ENCODE assay signal across 8 mouse cellular contexts in the genomic region with DNA sequence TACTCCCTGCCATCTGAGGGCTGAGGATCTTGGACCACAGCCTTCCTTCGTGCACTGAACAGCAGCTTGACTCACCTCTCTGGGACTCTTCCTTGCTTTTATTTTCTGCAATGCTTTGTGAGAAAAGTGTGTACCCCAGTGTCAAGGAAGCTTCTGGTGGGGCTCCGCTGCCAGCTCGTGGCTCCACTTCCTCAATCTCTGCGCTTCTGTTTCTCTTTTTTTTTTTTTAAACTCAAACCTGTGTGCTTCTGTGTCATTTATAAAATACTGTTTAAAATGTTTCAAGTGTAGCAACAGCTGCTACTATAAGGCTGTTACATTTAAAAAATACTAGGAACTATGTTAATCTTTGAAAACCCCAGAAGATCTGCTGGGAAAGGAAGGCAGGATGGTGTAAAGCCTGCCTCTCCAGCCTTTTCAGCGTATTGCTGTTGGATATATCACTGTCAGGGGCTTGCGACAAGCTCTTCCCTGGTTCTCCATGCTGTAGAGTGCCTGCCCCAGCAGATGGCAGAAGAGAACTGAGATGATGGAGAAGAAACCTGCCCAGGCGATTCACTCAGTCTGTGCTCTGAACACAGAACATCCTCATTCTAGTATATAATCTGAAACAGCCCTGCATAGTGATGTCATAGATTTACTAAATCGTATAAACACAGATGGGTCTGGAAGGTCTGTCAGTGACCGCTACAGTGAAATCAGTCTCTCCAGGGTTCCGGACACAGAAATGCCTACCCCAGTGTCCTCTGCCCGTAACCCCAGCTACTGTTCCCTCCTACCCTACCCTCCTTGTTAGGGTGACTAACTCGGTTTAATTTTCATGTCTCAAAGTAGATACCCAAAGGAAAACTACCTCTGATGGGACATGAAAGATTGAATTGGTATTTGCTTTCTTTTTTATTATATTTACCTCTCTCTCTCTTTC.
A peak's percentile ranks its signal among the peaks of the same experiment; 100 is the strongest.
DNase-seq lines count a peak whose midpoint lies in the region; ATAC-seq and TF ChIP-seq lines count a peak whose summit lies in the region.

No protein-coding gene starts in this region.

- H3K4me1 ChIP-seq in forebrain, embryonic 13.5 days: no peaks in the 10 kb centered on the region
- peaks cover 5% of the 10 kb centered on the region; the same call in 1 of the 2 replicates for H3K4me1 ChIP-seq in heart, postnatal 0 days (ENCODE audit: control insufficient read depth, insufficient read depth)
- H3K4me1 ChIP-seq in liver, embryonic 13.5 days (replicated peaks): peaks cover 11% of the 10 kb centered on the region
- 0 out of 2 replicates have a peak, but pooled peaks cover 7% of the 10 kb centered on the region for H3K4me1 ChIP-seq in stomach, embryonic 14.5 days (ENCODE audit: control insufficient read depth, insufficient read depth, low read length)

- 49% methylated on average over 12 of the region's 12 CpGs for WGBS in forebrain, embryonic 13.5 days
- 28% methylated on average over 12 of the region's 12 CpGs for WGBS in heart, postnatal 0 days
- 18% methylated on average over 12 of the region's 12 CpGs for WGBS in liver, embryonic 13.5 days (ENCODE audit: insufficient replicate concordance)
- WGBS in stomach, embryonic 14.5 days: 32% methylated on average over 12 of the region's 12 CpGs

- no peak overlapping the region for H3ac ChIP-seq in C2C12 (ENCODE audit: control insufficient read depth, insufficient read length, low read depth)

- ATAC-seq in forebrain, embryonic 13.5 days: peak; percentile 89
- ATAC-seq in heart, postnatal 0 days (ENCODE audit: insufficient read depth, low read depth): peak; percentile 90
- 0 out of 2 replicates have a peak, but pooled peaks have one; percentile 30 for ATAC-seq in liver, embryonic 13.5 days (ENCODE audit: low read depth)
- ATAC-seq in stomach, embryonic 14.5 days (ENCODE audit: insufficient number of reproducible peaks, insufficient read depth, low FRiP score, low read depth): peak; percentile 82; the same call in 1 of the 2 replicates

- H3K36me3 ChIP-seq in C2C12 (ENCODE audit: control insufficient read depth, insufficient read depth): no peaks in the 10 kb centered on the region
- H3K36me3 ChIP-seq in forebrain, embryonic 13.5 days (ENCODE audit: poor library complexity, severe bottlenecking): no peaks in the 10 kb centered on the region
- H3K36me3 ChIP-seq in heart, postnatal 0 days (replicated peaks; ENCODE audit: control insufficient read depth, insufficient read depth, low read length): no peaks in the 10 kb centered on the region
- H3K36me3 ChIP-seq in liver, embryonic 13.5 days: no peaks in the 10 kb centered on the region
- H3K36me3 ChIP-seq in stomach, embryonic 14.5 days (ENCODE audit: control insufficient read depth, insufficient read depth, low read length): no peaks in the 10 kb centered on the region

- H3K79me3 ChIP-seq in C2C12 (ENCODE audit: low read depth): no peaks in the 10 kb centered on the region

- peak; percentile 74 for DNase-seq in brain, embryonic 18.5 days (ENCODE audit: low read depth, low spot score)
- peak; percentile 94 for DNase-seq in heart, postnatal 0 days (ENCODE audit: low spot score)
- peak; percentile 74 to 82 for DNase-seq in kidney, postnatal 25 days
- peak; percentile 29 for DNase-seq in liver, embryonic 13.5 days
- peak; percentile 65 to 84 for DNase-seq in natural killer cell, adult 2 months (ENCODE audit: low spot score in 2 of 2)

- H3K4me3 ChIP-seq in C2C12 (ENCODE audit: insufficient read depth, poor library complexity, severe bottlenecking): no peak overlapping the region
- no peak overlapping the region for H3K4me3 ChIP-seq in forebrain, embryonic 13.5 days
- H3K4me3 ChIP-seq in heart, postnatal 0 days (ENCODE audit: low read depth, low read length): peak overlapping the region; percentile 5; the same call in 1 of the 2 replicates
- H3K4me3 ChIP-seq in liver, embryonic 13.5 days (replicated peaks): no peak overlapping the region
- no peak overlapping the region for H3K4me3 ChIP-seq in stomach, embryonic 14.5 days (ENCODE audit: low read depth, low read length)

- H3K9ac ChIP-seq in forebrain, embryonic 13.5 days: no peak overlapping the region
- H3K9ac ChIP-seq in heart, postnatal 0 days (replicated peaks; ENCODE audit: low read depth, low read length): no peak overlapping the region; the same call in 1 of the 2 replicates
- no peak overlapping the region for H3K9ac ChIP-seq in liver, embryonic 13.5 days
- H3K9ac ChIP-seq in stomach, embryonic 14.5 days (replicated peaks; ENCODE audit: low read depth, low read length): no peak overlapping the region

- H3K4me2 ChIP-seq in forebrain, embryonic 13.5 days: no peak overlapping the region
- peak overlapping the region; percentile 45 for H3K4me2 ChIP-seq in heart, postnatal 0 days (ENCODE audit: low read depth, low read length)
- no peak overlapping the region for H3K4me2 ChIP-seq in liver, embryonic 13.5 days
- H3K4me2 ChIP-seq in stomach, embryonic 14.5 days (replicated peaks; ENCODE audit: low read depth, low read length): no peak overlapping the region

- H3K9me3 ChIP-seq in forebrain, embryonic 13.5 days (replicated peaks): no peaks in the 10 kb centered on the region
- H3K9me3 ChIP-seq in heart, postnatal 0 days (replicated peaks; ENCODE audit: control insufficient read depth, low read length): no peaks in the 10 kb centered on the region
- H3K9me3 ChIP-seq in liver, embryonic 13.5 days (replicated peaks): no peaks in the 10 kb centered on the region
- H3K9me3 ChIP-seq in stomach, embryonic 14.5 days (ENCODE audit: control insufficient read depth, low read depth, low read length): no peaks in the 10 kb centered on the region

- no peaks in the 10 kb centered on the region for H3K27me3 ChIP-seq in C2C12 (ENCODE audit: control insufficient read depth, insufficient read depth, insufficient read length)
- H3K27me3 ChIP-seq in forebrain, embryonic 13.5 days: no peaks in the 10 kb centered on the region
- H3K27me3 ChIP-seq in heart, postnatal 0 days (ENCODE audit: control insufficient read depth, insufficient read depth, low read length): no peaks in the 10 kb centered on the region
- H3K27me3 ChIP-seq in liver, embryonic 13.5 days: 0 out of 2 replicates have a peak, but pooled peaks cover 4% of the 10 kb centered on the region
- H3K27me3 ChIP-seq in stomach, embryonic 14.5 days (ENCODE audit: control insufficient read depth, insufficient read depth, low read length): no peaks in the 10 kb centered on the region

- no peaks in the 10 kb centered on the region for H3K79me2 ChIP-seq in C2C12 (ENCODE audit: control insufficient read depth, insufficient read depth)

- TF ChIP-seq CTCF in C2C12 (IDR thresholded peaks at IDR 0.05; ENCODE audit: control insufficient read depth, insufficient read depth, insufficient read length): peak; percentile 47
- peak; percentile 96 for TF ChIP-seq CTCF in heart, postnatal 0 days (IDR thresholded peaks at IDR 0.05; ENCODE audit: low read depth)

- no peak for TF ChIP-seq EP300 in heart, postnatal 0 days (IDR thresholded peaks at IDR 0.05; ENCODE audit: low read depth)

- H3K27ac ChIP-seq in forebrain, embryonic 13.5 days: no peak overlapping the region
- peak overlapping the region; percentile 22; the same call in 1 of the 2 replicates for H3K27ac ChIP-seq in heart, postnatal 0 days (ENCODE audit: low read depth)
- H3K27ac ChIP-seq in liver, embryonic 13.5 days: no peak overlapping the region
- no peak overlapping the region for H3K27ac ChIP-seq in stomach, embryonic 14.5 days (ENCODE audit: low read length)

TF ChIP-seq in C2C12, 6 proteins besides CTCF, POLR2A, EP300 and RAD21:
- TF ChIP-seq MAX (IDR thresholded peaks at IDR 0.05) (no peak), USF1 (IDR thresholded peaks at IDR 0.05; ENCODE audit: low read depth) (no peak), MYOG (IDR thresholded peaks at IDR 0.05; ENCODE audit: control insufficient read depth, extremely low read depth, insufficient read length) (no peak), CEBPB (IDR thresholded peaks at IDR 0.05; ENCODE audit: low read depth) (no peak)
TF ChIP-seq in C2C12: peak in this region for 0.

Comparison
In these comparisons a context has a peak if more than half of its experiments do, and no peak if none do; other contexts are left out.
1. DNase-seq: peak in every context shown above with its lines; median percentile 94 in heart, postnatal 0 days; 78 in kidney, postnatal 25 days; 74 in natural killer cell, adult 2 months; 74 in brain, embryonic 18.5 days; 29 in liver, embryonic 13.5 days.
2. ATAC-seq: peak in every context shown above with its lines; median percentile 90 in heart, postnatal 0 days; 89 in forebrain, embryonic 13.5 days; 82 in stomach, embryonic 14.5 days; 30 in liver, embryonic 13.5 days.